Mouse (Mus musculus): Measurements from ENCODE around the gene Sirpb1c. TPM values are rescaled to one million over a fixed set of nuclear protein-coding genes. Genes with fewer than 3 reads are reported as not detected.
"Not testable (repeated sequence)": the region's sequence is repeated elsewhere in the genome, so short reads cannot be mapped to it uniquely, and the experiment has no call there.

Gene Sirpb1c
- 146 and 152 TPM in 2 replicates for polyA plus RNA-seq (2012; ENCODE audit: insufficient read depth, insufficient read length, missing spikeins)

GRCm38 (mm10) chr3:15848280-15848679, at the start of gene Sirpb1c:
Sirpb1c (minus strand) TSS chr3:15848528.
- Histone ChIP-seq H3K27ac (ENCODE audit: insufficient read depth, low read depth, low read length) (peak within 1 kb of the TSS; percentile 83), H3K4me1 (ENCODE audit: control insufficient read depth, insufficient read depth, low read length) (peaks cover 15% of the 10 kb centered on the region)
- H3K4me3 ChIP-seq (ENCODE audit: insufficient read depth, low read length) = not testable (repeated sequence)

GRCm38 (mm10) chr3:15886380-15886779, 38.1 kb upstream of the Sirpb1c start:
- Histone ChIP-seq H3K4me1 (ENCODE audit: control insufficient read depth, insufficient read depth, low read length) (no peaks in the 10 kb centered on the region), H3K27ac (ENCODE audit: insufficient read depth, low read depth, low read length) (no peak overlapping the region), H3K4me3 (ENCODE audit: insufficient read depth, low read length) (no peak overlapping the region)
- TF ChIP-seq CTCF (IDR thresholded peaks at IDR 0.05; ENCODE audit: low read depth, low read length) (no peak), POLR2A (IDR thresholded peaks at IDR 0.05; ENCODE audit: borderline replicate concordance, low read depth, low read length) (no peak)

- not testable (repeated sequence) for H3K4me1 ChIP-seq (ENCODE audit: control insufficient read depth, insufficient read depth, low read length); H3K4me3 ChIP-seq (ENCODE audit: insufficient read depth, low read length); H3K27ac ChIP-seq (ENCODE audit: insufficient read depth, low read depth, low read length)
These were observed 7.4 kb upstream of the Sirpb1c start for GRCm38 (mm10) chr3:15855773-15856172.

GRCm38 (mm10) chr3:15849922-15850321, 1.6 kb upstream of the Sirpb1c start:
- Histone ChIP-seq H3K4me3 (ENCODE audit: insufficient read depth, low read length) (no peak overlapping the region), H3K27ac (ENCODE audit: insufficient read depth, low read depth, low read length) (peak overlapping the region; percentile 40), H3K4me1 (ENCODE audit: control insufficient read depth, insufficient read depth, low read length) (peaks cover 15% of the 10 kb centered on the region)
- TF ChIP-seq CTCF (IDR thresholded peaks at IDR 0.05; ENCODE audit: low read depth, low read length) = no peak
- TF ChIP-seq POLR2A (IDR thresholded peaks at IDR 0.05; ENCODE audit: borderline replicate concordance, low read depth, low read length) = no peak

GRCm38 (mm10) chr3:15847332-15848047, 838 bp downstream of the Sirpb1c start:
- no peak overlapping the region for H3K4me3 ChIP-seq (ENCODE audit: insufficient read depth, low read length)
- TF ChIP-seq POLR2A (IDR thresholded peaks at IDR 0.05; ENCODE audit: borderline replicate concordance, low read depth, low read length) = no peak
- TF ChIP-seq CTCF (IDR thresholded peaks at IDR 0.05; ENCODE audit: low read depth, low read length) = no peak

GRCm38 (mm10) chr3:15773642-15774041, 74.7 kb downstream of the Sirpb1c start:
- not testable (repeated sequence) for H3K4me1 ChIP-seq (ENCODE audit: control insufficient read depth, insufficient read depth, low read length); H3K27ac ChIP-seq (ENCODE audit: insufficient read depth, low read depth, low read length); H3K4me3 ChIP-seq (ENCODE audit: insufficient read depth, low read length)

More at GRCm38 (mm10) chr3:15847332-15848047, 838 bp downstream of the Sirpb1c start:
- Histone ChIP-seq H3K27ac (ENCODE audit: insufficient read depth, low read depth, low read length) (no peak overlapping the region), H3K4me1 (ENCODE audit: control insufficient read depth, insufficient read depth, low read length) (peaks cover 15% of the 10 kb centered on the region)

Other genes starting within 250 kb of the Sirpb1c start
- 17.9 and 24.3 TPM in 2 replicates for gene Gm5150, start 157.9 kb upstream of the Sirpb1c start, polyA plus RNA-seq (2012; ENCODE audit: insufficient read depth, insufficient read length, missing spikeins)

All from bone marrow macrophage, adult 2 months (primary cell).